Mouse (Mus musculus) limb, embryonic 11.5 days (tissue): ENCODE data around the gene Cdk5r2. TPM values are rescaled to one million over a fixed set of nuclear protein-coding genes. Genes with fewer than 3 reads are reported as not detected.

Source experiments
- ATAC-seq: fragments of 200-750 bp; cut with Nextera tagmentation; 2 replicates; pipeline ENCODE4 v1.8.0; 2017; ENCODE audit warnings: low read depth; ENCODE audit not compliant: insufficient number of reproducible peaks, low FRiP score, low TSS enrichment
- DNase-seq: peaks from one replicate; pipeline ENCODE4 v3.0.0-alpha.2; 2015; ENCODE audit warnings: low spot score
- H3K27ac ChIP-seq: fragments of 300-500 bp; sonication (generic); replicated peaks from 2 replicates; pipeline ENCODE4 v1.5.1; 2014; ENCODE audit warnings: low read depth, mild to moderate bottlenecking, low read length
- H3K27me3 ChIP-seq: fragments of 300-500 bp; sonication (generic); 2 replicates; pipeline ENCODE4 v1.6.1; 2014; ENCODE audit warnings: mild to moderate bottlenecking, low read length, mixed read lengths; ENCODE audit not compliant: control insufficient read depth, insufficient read depth
- H3K36me3 ChIP-seq: fragments of 300-500 bp; sonication (generic); 2 replicates; pipeline ENCODE4 v1.6.1; 2014; ENCODE audit warnings: mild to moderate bottlenecking, low read length, moderate library complexity, mixed read lengths; ENCODE audit not compliant: control insufficient read depth, insufficient read depth
- H3K4me1 ChIP-seq: fragments of 300-500 bp; sonication (generic); 2 replicates; pipeline ENCODE4 v1.6.1; 2014; ENCODE audit warnings: low read length, mixed read lengths; ENCODE audit not compliant: control insufficient read depth, insufficient read depth
- H3K4me2 ChIP-seq: fragments of 300-500 bp; sonication (generic); 2 replicates; pipeline ENCODE4 v1.6.1; 2014; ENCODE audit warnings: low read depth, mild to moderate bottlenecking, moderate library complexity; ENCODE audit not compliant: severe bottlenecking
- H3K4me3 ChIP-seq: fragments of 300-500 bp; sonication (generic); 2 replicates; pipeline ENCODE4 v1.5.1; 2014; ENCODE audit warnings: low read depth, low read length
- H3K9ac ChIP-seq: fragments of 300-500 bp; sonication (generic); 2 replicates; pipeline ENCODE4 v1.6.1; 2014; ENCODE audit warnings: mild to moderate bottlenecking, low read length
- H3K9me3 ChIP-seq: fragments of 300-500 bp; sonication (generic); 2 replicates; pipeline ENCODE4 v1.6.1; 2016; ENCODE audit warnings: low read length; ENCODE audit not compliant: control insufficient read depth
- WGBS: fragments of 180-500 bp; shearing (Covaris S2); extraction: QIAGEN DNeasy Blood & Tissue Kit; methylation state at CpG from one replicate; pipeline ENCODE4 v1.1.7; 2014; 5-methylcytosine and 5-hydroxymethylcytosine counted together
- polyA plus RNA-seq: library from polyadenylated mRNA; unstranded; fragments of >200 nt; fragmentation: Nextera tagmentation; extraction: Ambion mirVana; gene quantifications from 2 replicates; pipeline ENCODE4 v1.2.1, GENCODE M21; 2014

Cdk5r2 gene
- polyA plus RNA-seq, 1 experiment from 2014 or later = not detected

DNA sequence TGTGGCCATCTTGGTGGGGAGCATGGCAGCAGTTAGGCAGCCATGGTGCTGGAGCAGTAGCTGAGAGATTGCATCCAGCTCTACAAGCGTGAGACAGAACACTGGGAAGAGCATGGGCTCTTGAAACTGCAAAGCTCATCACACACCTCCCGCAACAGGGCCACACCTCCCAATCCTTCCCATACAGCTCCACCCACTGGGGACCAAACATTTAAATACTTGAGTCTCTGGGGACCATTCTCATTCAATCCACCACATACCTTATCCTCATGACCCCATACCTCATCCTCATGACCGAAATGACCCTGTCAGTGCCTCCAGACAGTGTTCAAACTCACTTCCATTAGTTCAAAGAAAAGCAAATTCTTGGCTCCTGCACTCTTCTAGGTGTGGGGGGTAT, 21.5 kb upstream of the Cdk5r2 start:
- H3K27ac ChIP-seq = no peak overlapping the region
- H3K9ac ChIP-seq = no peak overlapping the region
- H3K4me1 ChIP-seq = no peaks in the 10 kb centered on the region
- no peaks in the 10 kb centered on the region for H3K36me3 ChIP-seq
- 80% methylated on average over 3 of the region's 3 CpGs for WGBS
- no peaks in the 10 kb centered on the region for H3K9me3 ChIP-seq
- H3K4me2 ChIP-seq = no peak overlapping the region
- no peaks in the 10 kb centered on the region for H3K27me3 ChIP-seq
- no peak for ATAC-seq
- no peak overlapping the region for H3K4me3 ChIP-seq
- no peak for DNase-seq

DNA sequence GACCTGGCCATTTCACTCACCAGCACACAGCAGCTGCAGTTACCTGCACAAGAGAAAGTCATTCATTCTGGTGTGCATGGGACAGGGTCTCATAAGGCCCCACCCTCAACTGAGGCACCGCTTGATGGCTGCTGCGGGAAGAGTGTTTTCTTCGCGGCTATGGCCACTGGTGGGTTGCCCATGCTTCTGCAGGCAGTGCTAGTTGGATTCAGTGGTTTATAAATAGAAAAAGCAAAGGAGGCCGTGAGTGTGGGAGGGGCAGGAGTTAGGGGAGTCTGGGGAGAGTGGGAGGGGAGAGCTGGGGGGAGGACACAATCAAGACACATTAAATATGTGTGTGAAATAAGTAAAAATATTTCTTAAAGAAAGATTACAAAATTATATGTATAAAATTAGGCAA, 11.6 kb upstream of the Cdk5r2 start:
- no peaks in the 10 kb centered on the region for H3K36me3 ChIP-seq
- ATAC-seq (no peak), DNase-seq (no peak)
- whole genome bisulfite sequencing = 90% methylated on average over 5 of the region's 5 CpGs
- H3K4me3 ChIP-seq = no peak overlapping the region
- no peaks in the 10 kb centered on the region; the same call in 1 of the 2 replicates for H3K4me1 ChIP-seq
- H3K27ac ChIP-seq = no peak overlapping the region
- no peak overlapping the region for H3K4me2 ChIP-seq
- H3K27me3 ChIP-seq = no peaks in the 10 kb centered on the region
- H3K9me3 ChIP-seq = no peaks in the 10 kb centered on the region
- H3K9ac ChIP-seq = no peak overlapping the region

DNA sequence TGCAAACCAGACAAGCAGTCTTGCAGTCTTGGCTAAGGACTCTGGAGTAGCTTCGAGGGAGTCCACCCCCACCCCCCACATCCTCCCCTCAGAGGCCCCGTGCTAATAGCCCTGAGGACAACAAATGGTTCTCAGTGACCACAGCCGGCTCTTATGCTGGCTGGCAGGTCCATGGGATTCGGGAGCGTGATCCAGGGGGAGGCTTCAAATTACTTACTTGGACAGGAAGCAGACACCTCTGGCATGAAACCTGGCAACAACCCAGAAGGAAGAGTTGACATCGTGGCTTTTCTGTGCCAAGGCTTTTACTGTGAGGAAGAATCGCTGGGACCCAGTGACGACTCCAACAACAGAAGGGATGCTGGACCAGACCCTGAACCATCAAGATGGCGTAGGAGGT, 8.4 kb upstream of the Cdk5r2 start:
- Histone ChIP-seq H3K27me3 (peaks cover 12% of the 10 kb centered on the region), H3K9me3 (no peaks in the 10 kb centered on the region), H3K4me2 (no peak overlapping the region), H3K36me3 (no peaks in the 10 kb centered on the region), H3K4me3 (no peak overlapping the region), H3K4me1 (no peaks in the 10 kb centered on the region; the same call in 1 of the 2 replicates), H3K27ac (no peak overlapping the region), H3K9ac (no peak overlapping the region)
- WGBS = 30% methylated on average over 9 of the region's 9 CpGs
- ATAC-seq (no peak), DNase-seq (no peak)

DNA sequence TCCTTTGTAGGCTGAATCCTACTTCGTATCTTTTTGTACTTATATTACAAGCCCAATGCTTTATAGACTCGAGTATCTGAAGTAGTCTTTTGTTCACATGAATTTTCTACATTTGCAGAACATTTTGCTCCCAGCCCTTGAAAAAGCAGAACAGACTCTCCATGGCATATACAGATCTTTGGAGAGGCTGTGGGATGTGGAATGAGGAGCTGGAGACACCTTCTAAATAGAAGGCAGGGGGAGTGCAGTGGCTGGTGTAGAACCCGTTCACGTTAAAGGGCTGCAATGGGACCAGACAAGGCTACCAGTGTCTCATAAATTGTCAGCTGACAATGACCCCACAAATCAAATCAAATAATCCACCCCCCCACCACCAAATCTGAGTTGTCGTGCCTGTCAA, 5.8 kb upstream of the Cdk5r2 start:
- no peaks in the 10 kb centered on the region for H3K9me3 ChIP-seq
- H3K36me3 ChIP-seq = no peaks in the 10 kb centered on the region
- H3K4me2 ChIP-seq = no peak overlapping the region
- ATAC-seq (no peak), DNase-seq (no peak)
- 53% methylated on average over 5 of the region's 5 CpGs for WGBS
- peaks cover 28% of the 10 kb centered on the region for H3K27me3 ChIP-seq
- no peak overlapping the region for H3K9ac ChIP-seq
- no peak overlapping the region for H3K4me3 ChIP-seq
- H3K4me1 ChIP-seq = no peaks in the 10 kb centered on the region; the same call in 1 of the 2 replicates
- no peak overlapping the region for H3K27ac ChIP-seq

DNA sequence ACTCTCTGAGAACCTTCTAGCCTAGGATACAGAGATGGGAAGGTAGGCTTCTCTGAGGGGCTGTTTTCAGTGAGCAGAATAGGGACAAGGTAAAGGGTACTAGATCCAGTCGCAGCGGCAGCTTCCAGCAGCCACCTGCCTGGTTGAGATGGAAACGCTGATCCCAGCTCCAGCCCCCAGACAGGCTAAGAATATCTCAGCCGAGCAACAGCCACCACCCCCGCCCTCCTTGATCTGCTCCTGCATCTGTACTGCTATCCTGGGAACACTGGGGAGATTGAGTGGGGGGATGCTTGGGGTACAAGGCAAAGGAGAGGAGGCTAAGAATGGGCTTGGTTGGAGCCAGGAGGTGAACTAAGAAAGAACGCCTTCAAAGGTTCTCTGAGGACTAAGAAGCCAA, 4.5 kb upstream of the Cdk5r2 start:
- Histone ChIP-seq H3K4me1 (peaks cover 5% of the 10 kb centered on the region), H3K36me3 (no peaks in the 10 kb centered on the region), H3K9me3 (no peaks in the 10 kb centered on the region), H3K4me2 (no peak overlapping the region), H3K27ac (no peak overlapping the region), H3K9ac (no peak overlapping the region), H3K4me3 (no peak overlapping the region), H3K27me3 (peaks cover 38% of the 10 kb centered on the region)
- no peak for DNase-seq
- 27% methylated on average over 6 of the region's 6 CpGs for WGBS
- no peak for ATAC-seq

DNA sequence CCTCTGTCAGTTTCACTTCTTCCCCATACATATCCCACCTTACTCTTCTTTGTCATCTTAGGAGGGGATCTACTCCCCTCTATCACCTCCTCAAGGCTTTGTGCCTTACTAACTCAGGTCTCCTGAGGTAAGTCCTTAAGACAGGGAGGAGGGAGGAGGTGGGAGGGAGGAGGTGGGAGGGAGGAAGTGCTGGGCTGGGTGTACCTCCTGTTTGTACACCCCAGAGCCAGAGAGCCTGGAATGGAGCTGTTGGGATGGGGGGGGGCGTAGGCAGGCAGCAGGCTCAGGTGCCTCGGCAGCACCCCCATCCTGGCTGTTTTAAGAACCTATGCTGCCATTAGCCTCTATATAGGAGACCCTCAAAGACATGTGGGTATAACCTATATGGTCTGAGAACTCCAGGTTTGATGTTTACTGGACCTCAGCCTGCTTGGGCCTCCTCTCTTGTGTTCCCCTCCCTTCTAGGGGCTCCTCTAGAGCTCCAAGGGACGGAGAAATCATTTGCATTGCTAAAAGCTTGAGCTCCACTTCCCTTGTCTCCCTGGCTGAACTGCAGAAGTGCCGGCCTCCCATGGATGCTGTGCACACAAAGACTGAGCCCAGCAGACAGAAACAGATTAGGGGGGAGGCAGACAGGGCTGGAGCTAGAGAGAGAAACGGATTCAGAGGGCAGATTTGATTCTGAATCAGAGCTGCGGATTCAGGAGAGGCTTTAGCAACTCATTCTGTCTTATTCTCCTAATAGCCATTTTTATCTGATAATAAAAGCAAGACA, 3.5 kb upstream of the Cdk5r2 start:
- peaks cover 48% of the 10 kb centered on the region for H3K27me3 ChIP-seq
- no peak for DNase-seq

DNA sequence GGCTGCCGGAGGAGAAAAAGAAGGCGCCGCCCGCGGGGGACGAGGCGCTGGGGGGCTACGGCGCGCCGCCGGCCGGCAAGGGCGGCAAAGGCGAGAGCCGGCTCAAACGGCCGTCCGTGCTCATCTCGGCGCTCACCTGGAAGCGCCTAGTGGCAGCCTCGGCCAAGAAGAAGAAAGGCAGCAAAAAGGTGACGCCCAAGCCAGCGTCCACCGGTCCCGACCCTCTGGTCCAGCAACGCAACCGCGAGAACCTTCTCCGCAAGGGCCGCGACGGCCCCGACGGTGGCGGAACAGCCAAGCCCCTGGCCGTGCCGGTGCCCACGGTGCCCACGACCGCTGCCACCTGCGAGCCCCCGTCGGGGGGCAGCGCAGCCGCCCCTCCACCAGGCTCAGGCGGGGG, 422 bp downstream of the Cdk5r2 start:
- no peak for DNase-seq
- no peak overlapping the region for H3K27ac ChIP-seq
- peak overlapping the region; percentile 98 for H3K4me2 ChIP-seq
- ATAC-seq = no peak
- H3K27me3 ChIP-seq = peaks cover 79% of the 10 kb centered on the region
- peaks cover 11% of the 10 kb centered on the region for H3K4me1 ChIP-seq
- peak overlapping the region; percentile 47 for H3K4me3 ChIP-seq
- H3K9ac ChIP-seq = peak overlapping the region; percentile 53
- 1% methylated on average over 44 of the region's 48 CpGs for WGBS
- no peaks in the 10 kb centered on the region for H3K36me3 ChIP-seq
- H3K9me3 ChIP-seq = no peaks in the 10 kb centered on the region

More for the DNA sequence above, 3.5 kb upstream of the Cdk5r2 start:
- Histone ChIP-seq H3K36me3 (no peaks in the 10 kb centered on the region), H3K4me1 (peaks cover 11% of the 10 kb centered on the region), H3K9me3 (no peaks in the 10 kb centered on the region), H3K4me3 (no peak overlapping the region), H3K4me2 (no peak overlapping the region), H3K27ac (no peak overlapping the region), H3K9ac (no peak overlapping the region)
- ATAC-seq = no peak
- WGBS = 27% methylated on average over 6 of the region's 6 CpGs

DNA sequence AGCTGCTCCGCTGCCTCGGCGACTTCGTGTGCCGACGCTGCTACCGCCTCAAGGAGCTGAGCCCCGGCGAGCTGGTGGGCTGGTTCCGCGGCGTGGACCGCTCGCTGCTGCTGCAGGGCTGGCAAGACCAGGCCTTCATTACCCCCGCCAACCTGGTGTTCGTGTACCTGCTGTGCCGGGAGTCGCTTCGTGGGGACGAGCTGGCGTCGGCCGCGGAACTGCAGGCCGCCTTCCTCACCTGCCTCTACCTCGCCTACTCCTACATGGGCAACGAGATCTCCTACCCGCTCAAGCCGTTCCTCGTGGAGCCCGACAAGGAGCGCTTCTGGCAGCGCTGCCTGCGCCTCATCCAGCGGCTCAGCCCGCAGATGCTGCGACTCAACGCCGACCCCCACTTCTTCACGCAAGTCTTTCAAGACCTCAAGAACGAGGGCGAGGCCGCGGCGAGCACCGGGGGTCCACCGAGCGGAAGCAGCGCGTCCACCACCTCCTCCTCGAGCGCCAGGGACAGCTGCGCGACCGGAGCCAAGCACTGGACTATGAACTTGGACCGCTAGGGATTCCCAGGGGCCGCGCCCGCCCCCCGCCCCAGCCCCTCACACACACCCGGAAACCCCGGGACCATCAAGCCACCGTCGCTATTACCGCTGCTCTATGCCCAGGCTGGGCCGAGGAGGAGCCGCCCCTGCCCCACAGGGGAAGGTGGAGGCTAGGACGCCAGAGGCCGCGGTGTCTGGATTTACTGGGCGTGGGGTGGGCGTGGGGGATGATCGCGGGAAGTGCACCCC, 1.1 kb downstream of the Cdk5r2 start:
- Histone ChIP-seq H3K27me3 (peaks cover 75% of the 10 kb centered on the region), H3K4me2 (peak overlapping the region; percentile 98), H3K27ac (no peak overlapping the region), H3K9me3 (no peaks in the 10 kb centered on the region), H3K4me1 (peaks cover 11% of the 10 kb centered on the region), H3K36me3 (no peaks in the 10 kb centered on the region), H3K4me3 (peak overlapping the region; percentile 47), H3K9ac (no peak overlapping the region)
- under 1% methylated on average over 70 of the region's 74 CpGs for WGBS
- DNase-seq = peak; percentile 52
- ATAC-seq = no peak
